Mouse (Mus musculus) heart, embryonic 15.5 days (tissue): ENCODE results near the gene Wdr91. TPM values are rescaled to one million over a fixed set of nuclear protein-coding genes. Genes with fewer than 3 reads are reported as not detected.

ENCODE experiments used
- ATAC-seq: fragments of 200-750 bp; cut with Nextera tagmentation; replicated peaks from 2 replicates; pipeline ENCODE4 v1.8.0; 2017; ENCODE audit warnings: low read depth, moderate TSS enrichment; ENCODE audit not compliant: insufficient number of reproducible peaks, insufficient read depth, low FRiP score
- H3K27ac ChIP-seq: fragments of 300-500 bp; sonication (generic); 2 replicates; pipeline ENCODE4 v1.5.1; 2015; ENCODE audit warnings: mild to moderate bottlenecking, inconsistent platforms
- H3K27me3 ChIP-seq: fragments of 300-500 bp; sonication (generic); 2 replicates; pipeline ENCODE4 v1.6.1; 2015; ENCODE audit warnings: inconsistent platforms
- H3K36me3 ChIP-seq: fragments of 300-500 bp; sonication (generic); 2 replicates; pipeline ENCODE4 v1.6.1; 2015; ENCODE audit warnings: mild to moderate bottlenecking, inconsistent platforms
- H3K4me1 ChIP-seq: fragments of 300-500 bp; sonication (generic); replicated peaks from 2 replicates; pipeline ENCODE4 v1.6.1; 2015; ENCODE audit warnings: inconsistent platforms
- H3K4me2 ChIP-seq: fragments of 300-500 bp; sonication (generic); 2 replicates; pipeline ENCODE4 v1.6.1; 2015; ENCODE audit warnings: inconsistent platforms, mild to moderate bottlenecking, moderate library complexity
- H3K4me3 ChIP-seq: fragments of 300-500 bp; sonication (generic); 2 replicates; pipeline ENCODE4 v1.5.1; 2015; ENCODE audit warnings: mild to moderate bottlenecking, inconsistent platforms
- H3K9ac ChIP-seq: fragments of 300-500 bp; sonication (generic); 2 replicates; pipeline ENCODE4 v1.6.1; 2015; ENCODE audit warnings: mild to moderate bottlenecking, inconsistent platforms
- H3K9me3 ChIP-seq: fragments of 300-500 bp; sonication (generic); replicated peaks from 2 replicates; pipeline ENCODE4 v1.6.1; 2016; ENCODE audit warnings: inconsistent platforms
- WGBS: fragments of 180-500 bp; shearing (Covaris S2); methylation state at CpG from one replicate; pipeline ENCODE4 v1.1.7; 2015; ENCODE audit warnings: mixed read lengths; 5-methylcytosine and 5-hydroxymethylcytosine counted together
- polyA plus RNA-seq: library from polyadenylated mRNA; unstranded; fragments of >200 nt; fragmentation: Nextera tagmentation; extraction: Ambion mirVana; gene quantifications from 2 replicates; pipeline ENCODE4 v1.2.1, GENCODE M21; 2015

Wdr91 gene
- polyA plus RNA-seq, 1 experiment from 2014 or later: 7.8 TPM

DNA sequence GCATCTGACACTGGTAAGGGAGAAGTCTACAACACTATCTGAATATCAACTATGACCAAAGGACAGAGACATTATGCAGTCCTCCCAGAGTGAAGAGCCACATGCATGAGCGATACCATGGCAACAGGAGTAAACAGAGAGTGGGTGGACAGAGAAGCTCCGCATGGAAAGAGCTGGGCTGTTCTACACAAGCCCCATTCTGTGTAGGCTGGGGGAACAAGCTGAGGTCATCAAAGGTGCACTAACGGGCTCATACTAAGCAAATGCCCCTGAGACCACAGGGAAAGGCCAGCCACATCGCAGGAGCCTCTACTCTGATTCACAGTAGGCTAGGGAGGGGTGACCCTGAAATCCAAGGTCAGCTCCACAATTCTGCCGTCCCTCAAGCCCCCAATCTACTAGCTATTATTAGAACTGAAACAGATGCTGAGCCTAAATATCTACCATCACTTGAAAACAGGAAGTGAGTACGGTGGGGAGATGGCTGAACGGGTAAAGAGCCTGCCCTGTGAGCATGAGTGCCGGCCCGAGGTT, 8.7 kb downstream of the Wdr91 start:
- Histone ChIP-seq H3K27me3 (no peaks in the 10 kb centered on the region), H3K4me1 (peaks cover 53% of the 10 kb centered on the region), H3K9me3 (no peaks in the 10 kb centered on the region), H3K9ac (no peak overlapping the region; the same call in 1 of the 2 replicates), H3K4me3 (0 out of 2 replicates have a peak overlapping the region, but pooled peaks have one; percentile 2), H3K27ac (peak overlapping the region; percentile 72), H3K36me3 (peaks cover 33% of the 10 kb centered on the region), H3K4me2 (peak overlapping the region; percentile 42)
- ATAC-seq: no peak
- WGBS: 28% methylated on average over 9 of the region's 9 CpGs

DNA sequence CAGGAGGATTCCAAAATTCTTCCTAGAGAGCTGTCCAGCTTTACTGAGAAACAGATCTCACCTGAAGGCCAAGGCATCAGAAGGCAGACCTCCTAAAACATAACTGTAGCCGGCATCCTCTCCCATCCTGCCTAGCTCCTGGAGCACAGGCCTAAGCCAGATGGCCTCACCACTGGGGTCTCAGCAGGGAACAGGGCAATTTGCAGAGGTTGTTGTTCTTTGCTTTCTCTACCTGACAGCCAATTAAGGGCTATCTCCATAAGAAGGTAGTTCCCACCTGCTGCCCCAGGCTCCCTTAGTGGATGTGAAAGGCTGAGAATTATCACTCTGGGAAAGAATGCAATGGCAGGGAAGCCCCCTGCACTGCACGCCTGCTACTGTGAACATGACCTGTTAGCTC, 9.7 kb downstream of the Wdr91 start:
- no peak overlapping the region for H3K9ac ChIP-seq
- peaks cover 49% of the 10 kb centered on the region for H3K4me1 ChIP-seq
- no peak overlapping the region for H3K4me3 ChIP-seq
- H3K9me3 ChIP-seq: no peaks in the 10 kb centered on the region
- 61% methylated on average over 2 of the region's 2 CpGs for WGBS
- no peak overlapping the region for H3K27ac ChIP-seq
- H3K4me2 ChIP-seq: no peak overlapping the region
- no peaks in the 10 kb centered on the region for H3K27me3 ChIP-seq
- peaks cover 35% of the 10 kb centered on the region for H3K36me3 ChIP-seq
- no peak for ATAC-seq

- no peaks in the 10 kb centered on the region for H3K9me3 ChIP-seq
- peaks cover 41% of the 10 kb centered on the region for H3K36me3 ChIP-seq
- H3K4me3 ChIP-seq: no peak overlapping the region
- H3K27me3 ChIP-seq: no peaks in the 10 kb centered on the region
- H3K4me1 ChIP-seq: peaks cover 44% of the 10 kb centered on the region
- 67% methylated on average over 2 of the region's 2 CpGs for WGBS
- H3K9ac ChIP-seq: no peak overlapping the region
- H3K4me2 ChIP-seq: no peak overlapping the region
- ATAC-seq: peak; percentile 48; the same call in 1 of the 2 replicates
- H3K27ac ChIP-seq: peak overlapping the region; percentile 51
These were observed 11.5 kb downstream of the Wdr91 start for GRCm38 (mm10) chr6:34899127-34899526.

DNA sequence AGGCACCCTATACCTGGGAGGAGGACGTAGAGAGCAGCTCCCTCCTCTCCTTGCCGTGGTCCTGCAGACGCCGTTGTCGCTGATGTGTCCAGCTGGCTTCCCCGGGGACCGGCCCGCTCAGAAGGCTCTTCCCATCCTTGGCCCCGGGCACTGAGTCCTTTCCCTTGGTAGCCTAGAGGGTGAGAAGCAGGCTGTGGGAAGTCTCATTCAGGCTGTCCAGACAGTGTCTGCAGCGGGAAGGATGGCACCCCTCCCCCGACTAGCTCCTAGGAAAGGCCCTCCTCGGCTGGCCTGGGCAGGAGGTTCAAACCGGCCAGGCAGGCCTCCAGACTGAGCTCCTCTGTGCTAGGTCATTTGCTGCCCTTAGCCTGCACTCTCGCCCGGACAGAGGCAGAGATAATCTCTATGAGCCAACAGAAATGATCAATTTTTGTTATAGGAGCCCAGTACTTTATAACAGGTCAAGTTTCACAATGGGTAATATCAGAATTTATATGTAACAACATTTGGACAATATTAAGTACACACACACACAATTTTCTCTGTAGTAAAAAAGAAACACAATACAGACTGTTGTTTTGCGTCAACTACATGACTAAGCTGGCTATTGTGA, 14.4 kb downstream of the Wdr91 start:
- no peaks in the 10 kb centered on the region for H3K27me3 ChIP-seq
- no peak overlapping the region for H3K4me2 ChIP-seq
- no peak overlapping the region for H3K9ac ChIP-seq
- peaks cover 19% of the 10 kb centered on the region; the same call in 1 of the 2 replicates for H3K4me1 ChIP-seq
- H3K4me3 ChIP-seq: no peak overlapping the region
- H3K27ac ChIP-seq: no peak overlapping the region
- WGBS: 67% methylated on average over 16 of the region's 16 CpGs
- H3K36me3 ChIP-seq: peaks cover 58% of the 10 kb centered on the region
- no peaks in the 10 kb centered on the region for H3K9me3 ChIP-seq
- ATAC-seq: no peak

DNA sequence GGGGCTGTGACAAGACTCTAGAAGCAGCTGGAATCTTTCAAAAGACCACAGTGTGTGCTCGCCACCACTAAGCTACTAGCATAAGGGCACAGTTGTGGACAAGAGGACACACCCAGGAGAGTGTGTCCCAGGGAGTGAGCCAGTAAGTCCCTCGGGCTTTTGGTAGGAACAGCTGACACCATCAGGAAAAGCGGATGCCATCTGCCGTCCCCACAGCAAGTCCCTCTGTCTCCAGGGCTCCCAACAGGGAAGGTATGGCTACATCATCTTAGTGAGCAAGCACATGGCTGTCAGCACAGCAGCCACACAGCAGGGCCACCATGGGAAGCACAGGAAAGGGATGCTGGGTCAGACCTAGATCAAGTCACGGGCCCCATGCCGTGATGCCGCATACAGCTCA, 15.1 kb downstream of the Wdr91 start:
- no peak overlapping the region for H3K4me2 ChIP-seq
- no peak overlapping the region for H3K27ac ChIP-seq
- ATAC-seq: no peak
- peaks cover 17% of the 10 kb centered on the region; the same call in 1 of the 2 replicates for H3K4me1 ChIP-seq
- no peaks in the 10 kb centered on the region for H3K9me3 ChIP-seq
- H3K27me3 ChIP-seq: no peaks in the 10 kb centered on the region
- H3K4me3 ChIP-seq: no peak overlapping the region
- peaks cover 59% of the 10 kb centered on the region for H3K36me3 ChIP-seq
- 85% methylated on average over 7 of the region's 7 CpGs for WGBS
- no peak overlapping the region for H3K9ac ChIP-seq

DNA sequence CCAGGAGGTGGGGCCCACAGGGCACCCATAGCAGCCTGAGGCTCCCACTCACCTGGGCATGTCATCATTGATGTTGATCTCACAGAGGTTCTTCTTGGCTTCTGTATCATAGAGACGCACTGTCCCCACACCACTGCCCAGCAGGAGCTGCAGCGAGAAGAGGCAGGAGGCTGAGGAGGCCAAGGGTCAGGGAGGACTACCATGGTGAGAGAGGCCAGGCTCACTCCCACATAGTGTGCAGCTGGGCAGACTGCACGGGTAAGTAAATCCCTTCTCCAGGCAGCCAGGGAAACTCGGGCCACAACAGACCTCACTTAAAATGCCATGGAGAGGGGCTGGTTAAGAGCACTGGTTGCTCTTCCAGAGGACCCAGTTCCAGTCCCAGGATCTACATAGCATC, 21.5 kb downstream of the Wdr91 start:
- 58% methylated on average over 4 of the region's 4 CpGs for WGBS
- Histone ChIP-seq H3K4me1 (peaks cover 6% of the 10 kb centered on the region; the same call in 1 of the 2 replicates), H3K4me2 (no peak overlapping the region), H3K9me3 (no peaks in the 10 kb centered on the region), H3K27ac (no peak overlapping the region), H3K4me3 (no peak overlapping the region), H3K36me3 (peaks cover 57% of the 10 kb centered on the region), H3K9ac (no peak overlapping the region), H3K27me3 (no peaks in the 10 kb centered on the region)
- no peak for ATAC-seq

DNA sequence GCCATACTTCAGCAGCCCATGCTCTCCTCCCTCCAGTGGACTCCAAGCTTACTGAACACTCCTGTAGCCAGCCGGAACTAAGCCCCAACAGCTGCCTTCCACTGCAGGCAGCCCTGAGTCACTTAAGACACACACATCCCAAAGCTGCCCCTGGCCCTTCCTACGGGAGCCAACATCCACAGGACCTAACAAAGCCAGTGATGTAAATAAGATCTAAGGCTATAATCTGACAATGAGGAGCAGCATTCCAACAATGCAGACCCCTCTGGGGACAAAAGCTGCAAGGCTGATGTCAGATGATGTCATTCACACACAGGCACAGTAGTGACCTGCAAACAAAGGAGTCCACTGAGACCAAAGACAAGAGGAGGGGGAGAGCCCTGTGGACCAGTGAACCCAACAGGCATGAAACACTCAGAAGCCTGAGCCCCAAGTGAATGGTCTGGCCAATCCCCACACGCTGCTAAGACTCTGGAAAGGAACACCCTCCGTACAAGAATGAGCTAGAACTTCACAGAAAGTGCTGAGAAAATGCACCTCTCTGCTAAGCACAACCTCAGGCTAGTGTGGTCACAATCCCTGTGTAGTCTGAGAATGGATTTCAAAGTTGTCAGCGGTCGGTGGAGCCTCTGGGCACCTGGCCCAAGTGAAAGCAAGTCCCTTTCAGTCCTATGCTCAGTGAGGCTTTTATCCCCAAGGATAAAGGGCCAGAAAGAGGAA, 23.4 kb downstream of the Wdr91 start:
- Histone ChIP-seq H3K27ac (no peak overlapping the region), H3K4me2 (no peak overlapping the region)

GRCm38 (mm10) chr6:34884724-34885123, 26.0 kb downstream of the Wdr91 start:
- Histone ChIP-seq H3K27ac (no peak overlapping the region), H3K4me2 (no peak overlapping the region), H3K4me1 (peaks cover 6% of the 10 kb centered on the region; the same call in 1 of the 2 replicates), H3K27me3 (no peaks in the 10 kb centered on the region), H3K4me3 (no peak overlapping the region), H3K9me3 (no peaks in the 10 kb centered on the region), H3K36me3 (peaks cover 38% of the 10 kb centered on the region; the same call in 1 of the 2 replicates), H3K9ac (no peak overlapping the region)
- WGBS: 80% methylated on average over 7 of the region's 7 CpGs
- no peak for ATAC-seq

More for the DNA sequence above, 23.4 kb downstream of the Wdr91 start:
- Histone ChIP-seq H3K9me3 (no peaks in the 10 kb centered on the region), H3K27me3 (no peaks in the 10 kb centered on the region), H3K9ac (no peak overlapping the region), H3K36me3 (peaks cover 47% of the 10 kb centered on the region; the same call in 1 of the 2 replicates), H3K4me1 (peaks cover 6% of the 10 kb centered on the region; the same call in 1 of the 2 replicates), H3K4me3 (no peak overlapping the region)
- 66% methylated on average over 6 of the region's 6 CpGs for WGBS
- no peak for ATAC-seq

DNA sequence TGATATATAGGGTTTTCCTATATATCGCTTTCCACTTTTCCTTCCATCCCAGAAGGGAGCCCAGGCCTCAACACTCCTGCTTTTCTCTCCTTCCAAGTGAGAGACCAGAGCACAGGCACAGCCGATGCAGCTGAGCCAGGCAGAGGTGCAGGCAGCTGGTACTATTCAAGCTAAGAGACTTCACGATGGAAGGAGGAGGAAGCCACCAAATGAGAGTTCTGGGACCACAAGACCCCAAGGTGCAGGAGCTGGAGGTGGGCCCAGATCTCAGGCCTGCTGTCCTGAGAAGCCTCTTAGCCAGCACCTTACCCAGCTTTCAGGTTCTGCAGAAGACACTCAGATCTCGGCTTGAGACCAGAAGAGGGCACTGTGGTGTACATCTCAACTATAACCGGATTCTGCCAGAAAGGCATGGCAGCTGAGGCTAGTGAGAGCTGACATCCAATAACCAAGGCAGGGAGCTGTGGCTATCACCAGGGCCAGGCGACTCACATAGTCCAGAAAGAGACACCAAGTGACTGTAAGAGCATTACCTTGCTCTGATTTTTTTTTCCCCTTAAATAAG, 30.7 kb downstream of the Wdr91 start:
- no peak overlapping the region for H3K4me2 ChIP-seq
- no peak overlapping the region for H3K9ac ChIP-seq
- 55% methylated on average over 6 of the region's 6 CpGs for WGBS
- no peaks in the 10 kb centered on the region for H3K27me3 ChIP-seq
- ATAC-seq: no peak
- H3K4me3 ChIP-seq: no peak overlapping the region
- peaks cover 30% of the 10 kb centered on the region for H3K4me1 ChIP-seq
- peaks cover 22% of the 10 kb centered on the region; the same call in 1 of the 2 replicates for H3K36me3 ChIP-seq
- no peaks in the 10 kb centered on the region for H3K9me3 ChIP-seq
- no peak overlapping the region for H3K27ac ChIP-seq

GRCm38 (mm10) chr6:34879101-34879740, 31.5 kb downstream of the Wdr91 start:
- Histone ChIP-seq H3K36me3 (peaks cover 16% of the 10 kb centered on the region; the same call in 1 of the 2 replicates), H3K4me2 (no peak overlapping the region), H3K4me1 (peaks cover 38% of the 10 kb centered on the region), H3K4me3 (no peak overlapping the region), H3K27me3 (no peaks in the 10 kb centered on the region), H3K9me3 (no peaks in the 10 kb centered on the region), H3K9ac (no peak overlapping the region), H3K27ac (no peak overlapping the region; the same call in 1 of the 2 replicates)
- no peak for ATAC-seq
- 88% methylated on average over 16 of the region's 16 CpGs for WGBS
